Mouse (Mus musculus) cortical plate, adult 2 months (tissue): Measurements from ENCODE around the gene Pcbp4.

Experiments
- CTCF ChIP-seq: fragments of 200-500 bp; IDR thresholded peaks from 2 replicates; pipeline ENCODE4 v1.5.1; 2011; ENCODE audit warnings: mild to moderate bottlenecking, control low read depth, low read length; ENCODE audit not compliant: insufficient read depth; ENCODE audit errors: extremely low read depth
- POLR2A ChIP-seq: fragments of 200-500 bp; IDR thresholded peaks from 2 replicates; pipeline ENCODE4 v1.6.1; 2011; ENCODE audit warnings: mild to moderate bottlenecking, low read length, control low read depth; ENCODE audit not compliant: insufficient read depth; ENCODE audit errors: extremely low read depth

DNA sequence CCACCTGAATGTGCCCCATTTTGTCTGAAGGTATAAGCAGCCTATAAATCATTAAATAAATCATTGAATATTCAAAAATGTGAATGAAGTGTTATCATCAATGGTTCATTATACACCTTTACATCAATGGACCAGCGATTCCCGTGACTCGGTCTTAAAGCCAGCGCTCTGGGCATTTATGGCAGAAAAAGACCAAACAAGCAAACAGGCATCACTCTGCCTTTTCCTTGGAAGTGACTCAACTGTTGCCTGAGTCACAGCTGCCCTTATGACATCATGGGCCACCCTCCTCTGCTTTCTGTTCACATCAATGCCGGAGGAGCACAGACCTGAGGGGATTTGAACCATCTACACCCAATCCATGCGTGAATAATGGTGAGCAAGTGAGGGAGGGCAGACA, 46.6 kb downstream of the Pcbp4 start, which contains the start of gene Iqcf1:
- TF ChIP-seq CTCF (no peak), POLR2A (no peak)
